Mouse (Mus musculus): ENCODE results near the gene Clptm1. TPM values are rescaled to one million over a fixed set of nuclear protein-coding genes. Genes with fewer than 3 reads are reported as not detected.

Clptm1 gene
- polyA plus RNA-seq, 1 experiment from 2014 or later, result 96.0 TPM

GRCm38 (mm10) chr7:19697949-19698906, 33.4 kb upstream of the Clptm1 start:
- Histone ChIP-seq H3K4me3 (ENCODE audit: low read depth, low read length) (peak overlapping the region; percentile 34), H3K27me3 (ENCODE audit: insufficient read depth, low read length) (no peaks in the 10 kb centered on the region), H3K36me3 (ENCODE audit: insufficient read depth) (peaks cover 31% of the 10 kb centered on the region), H3K9ac (peak overlapping the region; percentile 42), H3K27ac (ENCODE audit: low read depth) (peak overlapping the region; percentile 46; the same call in 1 of the 2 replicates), H3K4me2 (peak overlapping the region; percentile 68), H3K9me3 (ENCODE audit: low read depth, low read length) (no peaks in the 10 kb centered on the region; the same call in 1 of the 2 replicates), H3K4me1 (ENCODE audit: insufficient read depth) (peaks cover 21% of the 10 kb centered on the region)
- DNase-seq, result peak; percentile 63
- peak; percentile 64 for TF ChIP-seq CTCF (IDR thresholded peaks at IDR 0.05; ENCODE audit: low read depth)
- peak; percentile 26; the same call in 1 of the 2 replicates for ATAC-seq (ENCODE audit: insufficient read depth)
- 2% methylated on average over 28 of the region's 28 CpGs for WGBS

GRCm38 (mm10) chr7:19696336-19696873, 31.6 kb upstream of the Clptm1 start:
- no peaks in the 10 kb centered on the region for H3K27me3 ChIP-seq (ENCODE audit: insufficient read depth, low read length)
- ATAC-seq (ENCODE audit: insufficient read depth) (no peak), DNase-seq (no peak)
- peaks cover 28% of the 10 kb centered on the region for H3K4me1 ChIP-seq (ENCODE audit: insufficient read depth)
- WGBS, result 93% methylated on average over 34 of the region's 34 CpGs
- H3K4me2 ChIP-seq, result no peak overlapping the region
- no peak for TF ChIP-seq CTCF (IDR thresholded peaks at IDR 0.05; ENCODE audit: low read depth)
- peaks cover 15% of the 10 kb centered on the region; the same call in 1 of the 2 replicates for H3K36me3 ChIP-seq (ENCODE audit: insufficient read depth)
- H3K9ac ChIP-seq, result no peak overlapping the region
- H3K4me3 ChIP-seq (ENCODE audit: low read depth, low read length), result 0 out of 2 replicates have a peak overlapping the region, but pooled peaks have one; percentile 4
- no peaks in the 10 kb centered on the region; the same call in 1 of the 2 replicates for H3K9me3 ChIP-seq (ENCODE audit: low read depth, low read length)
- H3K27ac ChIP-seq (ENCODE audit: low read depth), result no peak overlapping the region

- H3K9me3 ChIP-seq (ENCODE audit: low read depth, low read length), result no peaks in the 10 kb centered on the region; the same call in 1 of the 2 replicates
- H3K36me3 ChIP-seq (ENCODE audit: insufficient read depth), result peaks cover 14% of the 10 kb centered on the region; the same call in 1 of the 2 replicates
- WGBS, result 73% methylated on average over 6 of the region's 6 CpGs
- no peak for ATAC-seq (ENCODE audit: insufficient read depth)
- peaks cover 28% of the 10 kb centered on the region for H3K4me1 ChIP-seq (ENCODE audit: insufficient read depth)
- H3K27me3 ChIP-seq (ENCODE audit: insufficient read depth, low read length), result no peaks in the 10 kb centered on the region
- DNase-seq, result no peak
- H3K4me3 ChIP-seq (ENCODE audit: low read depth, low read length), result no peak overlapping the region
- no peak overlapping the region for H3K4me2 ChIP-seq
- H3K9ac ChIP-seq, result no peak overlapping the region
- no peak for TF ChIP-seq CTCF (IDR thresholded peaks at IDR 0.05; ENCODE audit: low read depth)
- H3K27ac ChIP-seq (ENCODE audit: low read depth), result no peak overlapping the region
Measured at GRCm38 (mm10) chr7:19695881-19696280, 31.0 kb upstream of the Clptm1 start.

- DNase-seq (peak; percentile 24), ATAC-seq (ENCODE audit: insufficient read depth) (no peak)
- Histone ChIP-seq H3K4me2 (no peak overlapping the region), H3K27me3 (ENCODE audit: insufficient read depth, low read length) (no peaks in the 10 kb centered on the region), H3K4me3 (ENCODE audit: low read depth, low read length) (no peak overlapping the region), H3K27ac (ENCODE audit: low read depth) (peak overlapping the region; percentile 76), H3K4me1 (ENCODE audit: insufficient read depth) (peaks cover 28% of the 10 kb centered on the region), H3K9me3 (ENCODE audit: low read depth, low read length) (no peaks in the 10 kb centered on the region; the same call in 1 of the 2 replicates), H3K9ac (no peak overlapping the region; the same call in 1 of the 2 replicates), H3K36me3 (ENCODE audit: insufficient read depth) (peaks cover 9% of the 10 kb centered on the region; the same call in 1 of the 2 replicates)
- TF ChIP-seq CTCF (IDR thresholded peaks at IDR 0.05; ENCODE audit: low read depth), result no peak
- WGBS, result 7% methylated on average over 8 of the region's 8 CpGs
Measured at GRCm38 (mm10) chr7:19695213-19695594, 30.4 kb upstream of the Clptm1 start.

- Histone ChIP-seq H3K4me3 (ENCODE audit: low read depth, low read length) (no peak overlapping the region), H3K4me2 (no peak overlapping the region), H3K9ac (no peak overlapping the region; the same call in 1 of the 2 replicates), H3K4me1 (ENCODE audit: insufficient read depth) (peaks cover 28% of the 10 kb centered on the region), H3K27me3 (ENCODE audit: insufficient read depth, low read length) (no peaks in the 10 kb centered on the region), H3K36me3 (ENCODE audit: insufficient read depth) (peaks cover 9% of the 10 kb centered on the region; the same call in 1 of the 2 replicates), H3K9me3 (ENCODE audit: low read depth, low read length) (no peaks in the 10 kb centered on the region; the same call in 1 of the 2 replicates), H3K27ac (ENCODE audit: low read depth) (peak overlapping the region; percentile 76)
- 72% methylated on average over 10 of the region's 10 CpGs for WGBS
- ATAC-seq (ENCODE audit: insufficient read depth) (no peak), DNase-seq (no peak)
- TF ChIP-seq CTCF (IDR thresholded peaks at IDR 0.05; ENCODE audit: low read depth), result no peak
Measured at GRCm38 (mm10) chr7:19694336-19695212, 29.7 kb upstream of the Clptm1 start.

GRCm38 (mm10) chr7:19693421-19693820, 28.6 kb upstream of the Clptm1 start:
- H3K27ac ChIP-seq (ENCODE audit: low read depth), result peak overlapping the region; percentile 79
- ATAC-seq (ENCODE audit: insufficient read depth), result peak; percentile 53
- H3K4me1 ChIP-seq (ENCODE audit: insufficient read depth), result peaks cover 21% of the 10 kb centered on the region
- peaks cover 9% of the 10 kb centered on the region; the same call in 1 of the 2 replicates for H3K36me3 ChIP-seq (ENCODE audit: insufficient read depth)
- H3K9me3 ChIP-seq (ENCODE audit: low read depth, low read length), result no peaks in the 10 kb centered on the region; the same call in 1 of the 2 replicates
- no peak overlapping the region; the same call in 1 of the 2 replicates for H3K9ac ChIP-seq
- DNase-seq, result peak; percentile 76
- no peaks in the 10 kb centered on the region for H3K27me3 ChIP-seq (ENCODE audit: insufficient read depth, low read length)
- no peak overlapping the region for H3K4me3 ChIP-seq (ENCODE audit: low read depth, low read length)
- no peak overlapping the region; the same call in 1 of the 2 replicates for H3K4me2 ChIP-seq
- 17% methylated on average over 10 of the region's 10 CpGs for WGBS
- no peak for TF ChIP-seq CTCF (IDR thresholded peaks at IDR 0.05; ENCODE audit: low read depth)

All from lung, embryonic 14.5 days (tissue).